In the genomic region with DNA sequence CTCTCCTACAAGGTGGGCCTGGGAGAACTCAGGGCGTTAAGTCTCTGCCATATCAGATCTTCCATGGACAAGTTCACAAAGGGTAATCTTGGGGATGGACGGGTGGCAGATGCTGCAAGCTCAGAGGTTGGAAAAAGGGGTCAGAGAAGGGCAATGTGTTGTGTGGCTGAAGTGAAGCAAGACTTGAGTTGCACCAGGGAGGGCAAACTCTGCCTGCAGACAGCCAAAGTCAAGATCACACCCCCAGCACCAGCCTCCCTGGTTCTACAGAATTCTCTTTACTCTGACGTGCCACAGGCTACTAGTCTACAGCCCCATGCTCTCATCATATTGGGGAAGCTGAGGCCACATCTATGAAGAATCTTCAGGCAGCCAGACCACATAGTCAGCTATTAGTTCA, we compare ENCODE assay signal across 34 mouse cellular contexts. TPM values are rescaled to one million over a fixed set of nuclear protein-coding genes. Genes with fewer than 3 reads are reported as not detected.
"Had no signal": no experiment of that assay in that cellular context is flagged by ENCODE, and none has a peak within 500 bp of the region (broad histone marks: within the 10 kb centered on the region; RNA-seq: fewer than 3 reads in every experiment).

No protein-coding gene starts in this region.

RNA-seq across cellular contexts. Expression of gene Serpina1e, which starts 5.8 kb away (rescaled TPM):
- total RNA-seq: left cerebral cortex, adult 2 months; left cerebral cortex, adult 8-10 months; left cerebral cortex, postnatal 10 days; left cerebral cortex, postnatal 14 days; left cerebral cortex, postnatal 25 days; left cerebral cortex, postnatal 36 days; left cerebral cortex, postnatal 4 days; megakaryocyte progenitor cell, adult 5-6 weeks; megakaryocyte, adult 5-6 weeks; megakaryocyte-erythroid progenitor cell, adult 5-6 weeks; midbrain, postnatal 0 days; monocyte, adult 5-6 weeks had no signal
- polyA plus RNA-seq: limb, embryonic 10.5 days; limb, embryonic 11.5 days; limb, embryonic 12.5 days; limb, embryonic 13.5 days; macrophage; midbrain, embryonic 10.5 days; midbrain, embryonic 11.5 days; midbrain, embryonic 12.5 days; midbrain, embryonic 14.5 days; midbrain, embryonic 15.5 days; midbrain, embryonic 16.5 days; midbrain, postnatal 0 days; neural tube, embryonic 11.5 days; neural tube, embryonic 12.5 days had no signal

RNA-seq across cellular contexts. Expression of gene Serpina11, which starts 36.8 kb away (rescaled TPM):
- total RNA-seq: left cerebral cortex, adult 2 months; left cerebral cortex, postnatal 10 days; left cerebral cortex, postnatal 14 days; left cerebral cortex, postnatal 25 days; left cerebral cortex, postnatal 36 days; left cerebral cortex, postnatal 4 days; megakaryocyte progenitor cell, adult 5-6 weeks; megakaryocyte-erythroid progenitor cell, adult 5-6 weeks; midbrain, postnatal 0 days had no signal
- polyA plus RNA-seq: limb, embryonic 10.5 days; limb, embryonic 11.5 days; limb, embryonic 12.5 days; limb, embryonic 13.5 days; limb, embryonic 14.5 days; limb, embryonic 15.5 days; lung, adult 2 months; lung, embryonic 14.5 days; lung, embryonic 15.5 days; lung, embryonic 16.5 days; lung, postnatal 0 days; macrophage; midbrain, embryonic 10.5 days; midbrain, embryonic 11.5 days; midbrain, embryonic 12.5 days; midbrain, embryonic 13.5 days; midbrain, embryonic 14.5 days; midbrain, embryonic 15.5 days; midbrain, embryonic 16.5 days; midbrain, postnatal 0 days; neural tube, embryonic 11.5 days; neural tube, embryonic 12.5 days had no signal

RNA-seq across cellular contexts. Expression of gene Serpina1c, which starts 48.3 kb away (rescaled TPM):
- total RNA-seq: left cerebral cortex, adult 2 months; left cerebral cortex, adult 8-10 months; left cerebral cortex, postnatal 10 days; left cerebral cortex, postnatal 14 days; left cerebral cortex, postnatal 25 days; left cerebral cortex, postnatal 36 days; left cerebral cortex, postnatal 4 days; megakaryocyte progenitor cell, adult 5-6 weeks; megakaryocyte, adult 5-6 weeks; megakaryocyte-erythroid progenitor cell, adult 5-6 weeks; midbrain, postnatal 0 days; monocyte, adult 5-6 weeks had no signal
- polyA plus RNA-seq: limb, embryonic 10.5 days; limb, embryonic 11.5 days; limb, embryonic 12.5 days; limb, embryonic 13.5 days; lung, embryonic 14.5 days; macrophage; midbrain, embryonic 10.5 days; midbrain, embryonic 11.5 days; midbrain, embryonic 12.5 days; midbrain, embryonic 14.5 days; midbrain, embryonic 15.5 days; midbrain, embryonic 16.5 days; midbrain, postnatal 0 days; myocyte; neural tube, embryonic 11.5 days; neural tube, embryonic 12.5 days had no signal
